Mouse (Mus musculus) ES-E14 (cell line): ENCODE measurements around the gene Ado.

Experiments
- ZC3H11A ChIP-seq: IDR thresholded peaks from 2 replicates; pipeline ENCODE4 v1.6.1; 2012; ENCODE audit warnings: low read depth, mild to moderate bottlenecking, inconsistent platforms, low read length, borderline replicate concordance
- ZNF384 ChIP-seq: IDR thresholded peaks from 2 replicates; pipeline ENCODE4 v1.6.1; 2012; ENCODE audit warnings: low read depth, low read length, inconsistent platforms

GRCm38 (mm10) chr10:67558053-67558452 lies 9.3 kb upstream of the Ado start:
- TF ChIP-seq ZC3H11A (no peak), ZNF384 (no peak)
